ENCODE assay signal across 25 mouse cellular contexts in genomic region chrX:155728387-155728786, GRCm38 (mm10).
DNase-seq lines count a peak whose midpoint lies in the region; ATAC-seq and TF ChIP-seq lines count a peak whose summit lies in the region.
"Had no signal": no experiment of that assay in that cellular context is flagged by ENCODE, and none has a peak within 500 bp of the region (broad histone marks: within the 10 kb centered on the region; RNA-seq: fewer than 3 reads in every experiment).

No protein-coding gene starts in this region.

- H3K4me1 ChIP-seq in liver, adult 2 months (ENCODE audit: control insufficient read depth, insufficient read depth, low read length): no peaks in the 10 kb centered on the region
- H3K4me1 ChIP-seq in liver, embryonic 12.5 days: no peaks in the 10 kb centered on the region
- H3K4me1 ChIP-seq in hindbrain, embryonic 10.5 days (replicated peaks): no peaks in the 10 kb centered on the region
- H3K4me1 ChIP-seq: embryonic facial prominence, embryonic 10.5 days; forebrain, embryonic 13.5 days; heart, embryonic 10.5 days; intestine, embryonic 15.5 days had no signal

- WGBS in liver, adult 2 months: 46% methylated on average over 1 of the region's 1 CpGs
- WGBS in liver, embryonic 12.5 days (ENCODE audit: insufficient replicate concordance): 68% methylated on average over 1 of the region's 1 CpGs
- 83% methylated on average over 1 of the region's 1 CpGs for WGBS in hindbrain, embryonic 10.5 days

- TF ChIP-seq CTCF in liver, adult 2 months (IDR thresholded peaks at IDR 0.05; ENCODE audit: low read depth, low read length): no peak

- no peak for TF ChIP-seq POLR2A in liver, adult 2 months (IDR thresholded peaks at IDR 0.05; ENCODE audit: extremely low read depth, insufficient read depth, low read length)

- DNase-seq in liver, adult 2 months (ENCODE audit: extremely low read depth, low read depth, low spot score): peak; percentile 12
- DNase-seq in MEL-GATA-1-ER (ENCODE audit: extremely low read depth, low read depth): peak; percentile 12
- DNase-seq in hindbrain, embryonic 10.5 days (ENCODE audit: low spot score): no peak
- DNase-seq in left cerebral cortex, adult 9 months (ENCODE audit: low spot score in 2 of 2): no peak
- no peak for DNase-seq in right cerebral cortex, adult 18-20 months
- DNase-seq: adrenal gland, postnatal 10 days; B cell, adult 2 months; cerebellum, adult 11-12 months; cerebellum, adult 9-10 months; cerebellum, postnatal 36 days; forebrain, postnatal 0 days; gastrocnemius, adult 2 months; gastrocnemius, postnatal 36 days; heart, adult 18-20 months; heart, postnatal 10 days; heart, postnatal 4 days had no signal

- no peak for ATAC-seq in liver, embryonic 12.5 days
- peak; percentile 48 to 62; a peak in 3 of 4 replicates for ATAC-seq in hematopoietic stem cell, adult 5-6 weeks (replicated peaks in 1 of 2; ENCODE audit: insufficient read depth in 1 of 2, low FRiP score in 2 of 2, low TSS enrichment in 1 of 2, low read depth in 1 of 2, poor library complexity in 2 of 2, severe bottlenecking in 2 of 2)
- peak; percentile 82; the same call in 1 of the 2 replicates for ATAC-seq in monocyte, adult 5-6 weeks (replicated peaks; ENCODE audit: insufficient number of reproducible peaks, low FRiP score, low TSS enrichment, poor library complexity, severe bottlenecking)
- ATAC-seq: CD4-positive, CD25-positive, alpha-beta regulatory T cell, adult 4 months; forebrain, embryonic 13.5 days; forebrain, postnatal 0 days; intestine, embryonic 15.5 days had no signal

- H3K27me3 ChIP-seq in liver, adult 2 months (ENCODE audit: control insufficient read depth, insufficient read depth, low read length): no peaks in the 10 kb centered on the region
- H3K27me3 ChIP-seq in liver, embryonic 12.5 days (replicated peaks): no peaks in the 10 kb centered on the region
- H3K27me3 ChIP-seq in hindbrain, embryonic 10.5 days (ENCODE audit: insufficient read depth, poor library complexity, severe bottlenecking): no peaks in the 10 kb centered on the region
- H3K27me3 ChIP-seq: forebrain, embryonic 13.5 days; intestine, embryonic 15.5 days had no signal

- H3K79me2 ChIP-seq in liver, adult 2 months (ENCODE audit: control insufficient read depth, insufficient read depth, low read length): no peaks in the 10 kb centered on the region

- H3K9me3 ChIP-seq in liver, embryonic 12.5 days (replicated peaks): no peaks in the 10 kb centered on the region
- no peaks in the 10 kb centered on the region for H3K9me3 ChIP-seq in hindbrain, embryonic 10.5 days
- H3K9me3 ChIP-seq: embryonic facial prominence, embryonic 10.5 days; forebrain, embryonic 13.5 days; heart, embryonic 10.5 days; intestine, embryonic 15.5 days had no signal

- H3K27ac ChIP-seq in liver, adult 2 months (replicated peaks; ENCODE audit: insufficient read depth, low read depth, low read length): no peak overlapping the region
- H3K27ac ChIP-seq in liver, embryonic 12.5 days: no peak overlapping the region
- H3K27ac ChIP-seq in hindbrain, embryonic 10.5 days: no peak overlapping the region
- H3K27ac ChIP-seq: embryonic facial prominence, embryonic 10.5 days; forebrain, embryonic 13.5 days; gastrocnemius, adult 2 months; heart, embryonic 10.5 days; hindbrain, embryonic 14.5 days; intestine, embryonic 15.5 days had no signal

- H3K36me3 ChIP-seq in liver, adult 2 months (ENCODE audit: control insufficient read depth, insufficient read depth, low read length): no peaks in the 10 kb centered on the region
- H3K36me3 ChIP-seq in liver, embryonic 12.5 days: no peaks in the 10 kb centered on the region
- H3K36me3 ChIP-seq in hindbrain, embryonic 10.5 days: no peaks in the 10 kb centered on the region
- H3K36me3 ChIP-seq: embryonic facial prominence, embryonic 10.5 days; heart, embryonic 10.5 days; intestine, embryonic 15.5 days had no signal

- H3K4me3 ChIP-seq in liver, adult 2 months (ENCODE audit: insufficient read depth, low read depth, low read length): no peak overlapping the region
- H3K4me3 ChIP-seq in liver, embryonic 12.5 days: no peak overlapping the region
- no peak overlapping the region for H3K4me3 ChIP-seq in hindbrain, embryonic 10.5 days
- H3K4me3 ChIP-seq: embryonic facial prominence, embryonic 10.5 days; forebrain, embryonic 13.5 days; gastrocnemius, adult 2 months; heart, embryonic 10.5 days; intestine, embryonic 15.5 days had no signal

- no peak overlapping the region for H3K4me2 ChIP-seq in liver, embryonic 12.5 days
- H3K4me2 ChIP-seq: forebrain, embryonic 13.5 days; hindbrain, embryonic 14.5 days; intestine, embryonic 15.5 days had no signal

- no peak overlapping the region for H3K9ac ChIP-seq in liver, adult 2 months (ENCODE audit: low read depth, low read length)
- no peak overlapping the region for H3K9ac ChIP-seq in liver, embryonic 12.5 days
- H3K9ac ChIP-seq: forebrain, embryonic 13.5 days; forebrain, postnatal 0 days; hindbrain, embryonic 14.5 days; intestine, embryonic 15.5 days had no signal

Comparison
In these comparisons a context has a peak if more than half of its experiments do, and no peak if none do; other contexts are left out.
1. DNase-seq: peak in liver, adult 2 months (single experiment) and MEL-GATA-1-ER (single experiment); none in hindbrain, embryonic 10.5 days (single experiment), left cerebral cortex, adult 9 months (0 of 2) and right cerebral cortex, adult 18-20 months (single experiment).